Mouse (Mus musculus) duodenum, adult 2 months (tissue): Measurements from ENCODE around the gene Epha6. TPM values are rescaled to one million over a fixed set of nuclear protein-coding genes. Genes with fewer than 3 reads are reported as not detected.

ENCODE experiments used
- polyA plus RNA-seq: library from polyadenylated mRNA; depleted of rRNA; stranded (reverse); fragments of >200 nt; gene quantifications from 2 replicates; pipeline ENCODE4 v1.2.3, GENCODE M21; 2012; ENCODE audit warnings: low replicate concordance; rRNA removed

Epha6 gene
- polyA plus RNA-seq = not detected in 2 replicates

GRCm38 (mm10) chr16:60605061-60605831 is at the start of gene Epha6:
TSS of gene Epha6 (minus strand) at chr16:60605531.

GRCm38 (mm10) chr16:59639102-59639691 is 966.1 kb downstream of the Epha6 start, which contains the start of gene Arl6:
TSS of gene Arl6 (minus strand) at chr16:59639391.

